Mouse (Mus musculus) thymus, adult 2 months (tissue): Measurements from ENCODE around the gene Gm9376.

Source experiments
- CTCF ChIP-seq: fragments of 200-500 bp; IDR thresholded peaks from 2 replicates; pipeline ENCODE4 v1.5.1; 2012; ENCODE audit warnings: mild to moderate bottlenecking, control low read depth, low read length, moderate library complexity, borderline replicate concordance; ENCODE audit not compliant: control insufficient read depth, poor library complexity, insufficient read depth; ENCODE audit errors: extremely low read depth
- POLR2A ChIP-seq: fragments of 200-500 bp; IDR thresholded peaks from 2 replicates; pipeline ENCODE4 v1.6.1; 2012; ENCODE audit warnings: mild to moderate bottlenecking, low read length, control low read depth, moderate library complexity; ENCODE audit not compliant: control insufficient read depth, poor library complexity, insufficient read depth; ENCODE audit errors: extremely low read depth

DNA sequence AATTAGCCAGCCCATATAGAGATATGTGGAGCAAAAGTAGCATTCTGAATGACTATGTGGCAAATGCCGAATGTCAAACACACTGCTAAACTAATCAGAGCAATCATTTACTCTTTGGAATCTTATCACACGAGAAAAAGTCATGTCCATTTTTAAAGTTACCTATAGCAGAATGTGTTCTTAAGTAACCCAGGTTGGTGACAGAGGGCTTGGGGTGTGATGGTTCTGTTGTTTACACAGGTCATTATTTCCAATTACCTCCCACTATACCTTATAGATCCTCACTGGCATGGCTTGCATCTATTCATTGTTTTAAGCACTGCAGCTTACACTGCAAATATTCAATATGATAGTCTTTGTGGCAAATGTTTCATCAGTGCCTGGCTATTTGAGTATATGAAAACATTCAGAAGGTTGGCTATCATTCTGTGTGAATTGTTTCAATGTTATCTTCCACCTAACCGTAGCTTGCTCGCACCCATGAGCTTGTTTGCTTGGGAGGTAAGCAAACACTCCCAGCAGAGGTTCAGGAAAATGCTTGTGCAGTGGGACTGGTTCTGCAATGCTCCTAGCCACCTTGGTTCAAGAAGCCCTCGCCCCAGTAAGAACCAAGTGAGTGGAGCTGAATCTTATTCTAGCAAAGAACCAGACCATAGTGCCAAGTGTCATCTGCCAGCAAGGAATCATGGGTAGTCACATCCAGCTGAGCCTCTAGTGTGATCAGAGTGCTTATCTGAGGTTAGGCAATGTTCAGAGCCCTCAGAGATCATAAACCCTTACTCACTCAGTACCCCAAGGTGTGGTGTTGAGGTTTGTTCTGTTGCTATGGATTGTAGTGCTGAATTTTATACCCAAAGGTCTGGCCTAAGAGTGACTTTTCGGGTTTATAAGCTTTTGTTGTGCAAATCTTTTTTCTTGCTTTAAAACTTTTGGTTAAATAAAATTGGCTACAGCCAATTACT, 6.1 kb downstream of the Gm9376 start:
- TF ChIP-seq CTCF (no peak), POLR2A (no peak)
